Mouse (Mus musculus) forelimb bud, embryonic 11.5 days (tissue): Measurements from ENCODE around the gene Plxna3.
"Not testable (repeated sequence)": the region's sequence is repeated elsewhere in the genome, so short reads cannot be mapped to it uniquely, and the experiment has no call there.

ENCODE experiments used
- DNase-seq: peaks from one replicate; pipeline ENCODE4 v3.0.0-alpha.2; 2012; ENCODE audit warnings: low read depth, low spot score

The Plxna3 gene

DNA sequence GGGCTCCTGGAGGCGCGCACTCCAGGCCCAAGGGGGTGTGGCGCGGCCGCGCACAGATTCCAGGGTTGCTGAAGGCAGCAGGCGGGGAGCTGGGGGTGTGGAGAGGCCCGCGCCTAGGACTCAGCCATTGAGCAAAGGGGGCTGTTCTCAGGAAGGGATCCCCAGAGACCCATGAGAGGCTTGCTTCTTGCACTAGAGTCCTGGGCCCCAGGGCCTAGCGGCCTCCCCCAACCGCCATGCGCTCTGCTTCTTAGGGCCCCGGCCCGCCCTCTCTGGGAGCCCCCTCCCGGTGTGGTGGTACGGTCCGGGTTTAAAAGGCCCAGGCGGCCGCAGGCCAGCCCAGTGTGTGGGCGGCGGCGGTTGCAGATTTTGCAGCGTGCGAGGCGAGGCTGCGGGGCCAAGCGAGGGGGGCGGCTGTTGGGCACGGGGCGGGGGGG, at the start of gene Plxna3:
Gene Plxna3, plus strand, starts transcription at position 342 of the 437 bp plus-strand sequence.
- DNase-seq: peak; percentile 69

- no peak for DNase-seq
These were observed 47.7 kb upstream of the Plxna3 start for GRCm38 (mm10) chrX:74281041-74281731.

DNA sequence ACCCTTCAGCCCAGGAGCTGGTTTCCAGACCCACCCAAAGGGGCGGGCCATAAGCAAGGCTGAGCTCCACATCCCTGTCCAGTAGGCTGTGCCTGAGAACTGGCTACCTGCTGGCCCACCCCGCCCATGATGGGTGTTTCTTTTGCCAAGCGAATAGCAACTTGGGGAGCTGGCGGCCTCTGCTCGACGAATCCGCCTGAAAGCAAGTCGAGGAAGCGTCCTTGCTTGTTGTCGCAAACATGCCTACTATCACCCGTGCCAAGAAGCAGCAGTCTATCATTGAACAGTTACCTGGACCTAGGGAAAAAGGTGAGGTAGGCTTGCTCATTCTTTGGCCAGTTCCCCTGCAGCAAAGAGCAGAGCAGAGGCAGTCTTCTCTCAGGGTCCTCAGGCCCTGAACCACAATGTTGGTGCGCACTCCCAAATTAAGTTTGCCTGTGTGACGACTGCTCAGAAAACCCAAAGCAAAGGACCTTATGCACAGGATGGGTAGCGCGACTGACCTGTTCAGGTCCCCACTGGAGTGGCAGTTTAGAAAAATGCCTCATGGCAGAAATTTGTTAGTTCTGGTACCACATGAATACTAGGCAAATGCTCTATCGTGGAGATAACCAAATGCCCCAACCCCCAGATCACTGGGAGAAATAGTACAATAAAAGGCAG, 47.0 kb upstream of the Plxna3 start, which contains the start of the genes Taz and Dnase1l1:
Gene Taz, plus strand, starts transcription at position 181 of the 663 bp plus-strand sequence.
Gene Dnase1l1, minus strand, starts transcription at position 606 of the 663 bp plus-strand sequence.
- DNase-seq: peak; percentile 58

- DNase-seq: peak; percentile 78
These were observed 46.3 kb upstream of the Plxna3 start for GRCm38 (mm10) chrX:74282395-74283091.

DNA sequence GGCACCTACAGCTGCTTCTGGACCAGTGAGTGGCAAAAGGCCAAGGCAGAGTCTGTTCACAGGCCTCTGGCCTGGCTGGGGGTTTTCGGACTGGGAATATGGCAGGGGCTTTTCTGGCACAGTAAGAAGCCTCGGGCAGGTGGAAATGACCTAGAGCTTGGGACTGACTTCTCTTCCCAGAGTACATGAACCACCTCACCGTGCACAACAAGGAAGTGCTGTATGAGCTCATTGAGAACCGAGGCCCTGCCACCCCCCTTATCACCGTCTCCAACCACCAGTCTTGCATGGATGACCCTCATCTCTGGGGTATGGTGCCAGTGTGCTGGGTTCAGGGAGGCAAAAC, 45.8 kb upstream of the Plxna3 start:
- DNase-seq: no peak

DNA sequence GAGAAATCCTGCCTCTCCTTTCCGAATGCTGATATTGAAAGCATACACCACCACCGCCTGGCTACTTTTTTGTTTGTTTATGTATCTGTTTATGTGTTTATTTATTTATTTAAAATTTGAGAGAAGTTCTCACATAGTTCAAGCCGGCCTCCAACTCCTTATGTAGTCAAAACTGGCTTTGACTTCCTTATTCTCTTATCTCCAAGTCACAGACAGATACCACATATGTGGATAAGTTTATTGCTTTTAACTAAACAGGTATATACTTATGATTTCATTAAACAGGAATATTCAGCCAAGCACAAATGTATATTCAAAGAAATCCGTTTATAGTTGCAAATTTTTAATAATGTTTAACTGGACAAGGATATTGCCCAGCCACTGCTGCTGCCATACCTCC, 35.4 kb upstream of the Plxna3 start:
- DNase-seq: no peak

DNA sequence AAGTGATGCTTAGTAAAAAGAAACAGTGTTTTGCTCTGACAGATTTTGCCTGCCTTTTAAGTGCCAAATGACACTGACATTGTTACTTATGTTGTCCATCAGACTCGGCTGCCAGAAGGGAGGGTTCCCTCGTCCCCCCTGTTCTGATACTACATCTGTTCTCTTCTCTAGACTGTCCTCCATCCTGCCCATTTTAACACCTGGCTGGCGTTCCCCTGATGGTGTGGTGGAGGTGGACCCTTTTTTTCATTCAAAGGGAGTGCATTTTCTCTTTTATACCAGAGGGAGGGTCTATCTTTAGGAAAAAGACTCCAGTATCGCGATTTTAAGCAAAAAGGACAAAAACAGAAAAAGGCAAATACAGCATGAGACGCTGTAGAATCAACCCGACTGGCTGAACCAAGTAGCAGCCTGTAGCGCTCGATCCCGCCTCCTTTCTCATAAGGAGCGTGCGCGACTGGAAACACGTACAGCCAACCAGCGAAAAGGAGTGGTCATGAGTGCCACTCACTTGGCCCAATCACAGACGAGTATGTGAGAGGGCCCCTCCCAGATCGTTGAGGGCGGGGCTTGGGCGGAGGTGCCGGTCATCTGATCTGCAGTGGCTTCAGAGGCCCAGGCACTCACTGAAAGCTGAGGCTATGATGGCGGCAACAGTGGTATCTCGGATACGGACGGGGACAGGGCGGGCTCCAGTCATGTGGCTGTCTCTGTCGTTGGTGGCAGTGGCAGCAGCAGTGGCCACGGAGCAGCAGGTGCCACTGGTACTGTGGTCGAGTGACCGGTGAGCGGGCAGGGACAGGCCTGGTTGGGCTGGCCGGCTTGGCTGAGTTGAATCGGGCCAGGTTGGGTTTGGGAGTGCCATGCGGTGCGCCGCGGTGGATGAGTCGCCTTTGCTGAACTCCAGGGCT, 32.1 kb upstream of the Plxna3 start, which contains the start of gene Atp6ap1:
Gene Atp6ap1, plus strand, starts transcription at position 560 of the 911 bp plus-strand sequence.
- DNase-seq: peak; percentile 91

GRCm38 (mm10) chrX:74298348-74298747, 30.5 kb upstream of the Plxna3 start:
- no peak for DNase-seq

DNA sequence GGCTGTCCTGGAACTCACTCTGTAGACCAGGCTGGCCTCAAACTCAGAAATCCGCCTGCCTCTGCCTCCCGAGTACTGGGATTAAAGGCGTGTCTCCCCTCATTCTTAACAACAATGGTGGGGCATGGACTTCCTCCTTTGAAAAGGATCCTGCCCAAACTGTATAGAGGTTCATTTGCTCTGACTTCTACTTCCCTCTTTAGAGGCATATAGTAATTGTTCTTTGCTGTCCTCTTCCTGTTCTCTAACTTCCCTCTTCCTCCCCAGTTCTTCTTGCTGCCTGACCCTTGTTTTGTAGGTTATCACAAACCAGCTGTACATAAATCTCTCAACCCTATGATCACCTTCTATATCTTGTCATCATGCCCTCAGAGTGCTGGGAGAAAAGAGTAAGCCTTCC, 29.1 kb upstream of the Plxna3 start:
- no peak for DNase-seq

GRCm38 (mm10) chrX:74304867-74305700, 23.8 kb upstream of the Plxna3 start, which contains the start of gene Gdi1:
TSS of gene Gdi1 (plus strand) at chrX:74304998.
- peak; percentile 72 for DNase-seq

DNA sequence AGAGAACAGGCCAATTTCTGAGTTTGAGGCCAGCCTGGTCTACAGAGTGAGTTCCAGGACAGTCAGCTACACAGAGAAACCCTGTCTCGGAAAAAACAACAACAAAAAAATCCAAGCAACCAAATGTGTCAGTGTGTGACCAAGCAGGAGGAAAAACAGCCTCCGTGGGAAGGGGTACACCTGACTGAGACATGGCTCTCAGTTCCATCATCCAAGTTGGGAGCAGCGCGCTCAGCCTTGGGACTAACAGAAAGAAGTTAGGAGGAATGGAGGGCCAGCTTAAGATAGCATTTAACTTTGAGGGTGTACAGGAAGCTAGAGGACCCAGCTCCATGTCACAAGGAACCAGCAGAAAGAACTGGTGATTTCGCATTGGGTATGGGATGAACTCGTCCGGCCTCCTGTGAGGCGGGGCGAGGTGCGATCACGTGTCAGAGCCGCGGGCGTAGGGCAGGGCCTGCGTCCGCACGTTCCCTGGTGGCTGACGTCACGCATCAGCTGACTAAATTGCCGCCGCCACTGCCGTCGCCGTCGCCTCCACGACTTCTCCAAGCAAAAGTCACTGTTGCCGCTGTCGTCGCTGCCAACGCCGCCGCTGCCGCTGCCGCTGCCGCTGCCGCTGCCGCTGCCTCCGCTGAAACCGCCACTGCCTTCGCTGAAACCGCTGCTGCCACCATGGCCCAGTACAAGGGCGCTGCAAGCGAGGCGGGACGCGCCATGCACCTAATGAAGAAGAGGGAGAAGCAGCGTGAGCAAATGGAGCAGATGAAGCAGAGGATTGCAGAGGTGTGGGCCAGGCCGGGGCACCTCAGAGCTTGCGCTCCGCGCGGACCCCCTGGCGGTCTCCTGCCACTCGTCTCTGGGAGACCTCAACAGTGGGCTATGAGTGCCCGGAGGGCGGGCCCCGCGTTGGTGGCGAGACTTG, 16.1 kb upstream of the Plxna3 start, which contains the start of gene Fam50a:
Gene Fam50a, plus strand, starts transcription at position 494 of the 925 bp plus-strand sequence.
- peak; percentile 75 for DNase-seq

DNA sequence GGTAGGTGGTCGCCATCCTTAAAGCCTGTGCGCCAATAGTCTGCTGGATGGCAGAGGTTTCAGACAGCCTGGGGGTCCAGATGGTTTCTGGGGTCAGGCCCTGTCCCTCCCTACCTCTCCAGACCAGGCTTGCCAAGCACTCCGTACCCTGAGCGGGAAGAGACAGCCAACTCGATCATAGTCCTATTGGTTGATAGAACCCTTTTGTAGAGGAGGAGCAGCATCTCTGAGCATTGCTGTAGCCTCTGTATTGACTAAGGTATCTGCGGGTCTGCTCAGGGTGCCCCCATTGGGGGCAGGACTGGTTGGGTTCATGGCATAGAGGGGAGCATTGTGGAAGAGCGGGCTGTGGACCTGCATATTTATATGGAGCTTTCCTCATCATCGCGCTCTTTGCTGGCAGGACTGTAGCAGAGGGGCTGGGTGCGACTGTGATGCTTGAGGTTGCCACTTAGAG, 377 bp downstream of the Plxna3 start:
- DNase-seq: no peak

DNA sequence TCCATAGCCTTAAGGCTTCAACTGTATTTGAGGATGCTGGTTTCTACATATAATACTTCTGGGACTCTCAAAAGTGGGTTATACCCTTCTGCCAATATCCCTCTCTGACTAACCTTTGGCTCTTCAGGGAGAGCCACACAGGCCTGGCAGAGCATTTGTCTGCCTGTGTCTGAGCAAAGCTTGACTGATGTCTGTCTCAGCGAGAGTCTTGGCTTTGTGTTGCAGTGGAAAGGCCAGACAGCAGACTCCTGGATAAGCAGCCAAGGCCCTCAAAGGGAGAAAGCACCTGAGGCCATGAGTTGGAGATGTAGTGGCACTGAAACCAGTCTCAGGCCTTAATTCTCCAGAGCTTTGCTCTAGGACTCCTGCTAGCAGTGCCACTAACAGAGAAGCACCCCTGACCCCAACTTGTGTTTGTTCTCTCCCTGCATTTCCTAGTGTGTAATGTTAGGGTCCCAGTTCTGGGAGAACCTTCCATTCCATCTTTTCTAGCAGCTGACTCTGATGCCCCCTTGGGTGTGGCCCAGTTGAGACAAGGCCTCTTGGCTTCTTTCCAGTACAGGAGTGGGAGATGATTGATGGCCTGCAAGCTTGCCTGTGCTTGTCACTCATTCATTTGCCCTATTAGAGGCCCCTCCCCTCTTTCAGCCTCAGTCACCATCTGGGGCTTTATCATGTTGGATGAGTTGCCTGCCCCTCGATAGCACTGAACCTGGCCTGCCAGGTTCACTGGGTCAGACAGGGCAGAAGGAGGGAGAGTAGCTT, 1.5 kb downstream of the Plxna3 start:
- no peak for DNase-seq

GRCm38 (mm10) chrX:74352645-74353466, 24.0 kb downstream of the Plxna3 start:
- DNase-seq: no peak

DNA sequence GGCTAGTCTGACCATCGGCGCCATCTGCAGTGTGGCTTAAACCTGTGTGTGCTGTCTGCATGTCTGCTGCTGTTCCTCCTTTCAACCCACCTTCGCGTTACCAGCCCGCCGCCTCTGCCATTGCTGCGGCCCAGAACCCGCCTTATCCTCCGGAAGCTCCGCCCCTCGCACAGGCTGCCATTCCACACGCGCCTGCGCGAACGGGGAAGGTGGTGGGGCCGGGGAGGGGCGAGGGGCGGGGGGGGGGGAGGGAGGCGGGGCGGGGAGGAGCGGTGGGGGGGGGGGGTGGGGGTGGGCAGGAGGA, 24.6 kb downstream of the Plxna3 start, which contains the start of gene Lage3:
Gene Lage3, minus strand, starts transcription at position 152 of the 304 bp plus-strand sequence.
- peak; percentile 60 for DNase-seq

GRCm38 (mm10) chrX:74357069-74357468, 28.2 kb downstream of the Plxna3 start:
- not testable (repeated sequence) for DNase-seq

DNA sequence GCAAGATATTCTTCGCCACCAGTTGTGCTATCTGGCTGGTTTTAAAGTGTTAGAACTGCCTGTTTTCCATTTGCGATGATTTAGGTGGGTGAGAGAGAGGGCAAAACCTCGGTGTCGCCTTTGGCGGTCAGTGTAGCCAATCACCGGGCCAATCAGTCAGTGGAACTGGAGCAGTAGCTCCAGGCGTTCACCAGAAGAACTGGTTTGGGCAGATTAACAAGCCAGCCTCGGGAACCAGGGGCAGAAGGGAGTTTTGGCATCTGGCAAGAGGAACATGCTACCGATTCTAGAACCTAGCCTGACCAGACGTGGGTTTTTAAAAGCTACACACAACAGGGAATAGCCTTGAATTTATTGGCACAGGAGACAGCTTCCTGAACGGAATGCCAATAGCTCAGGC, 30.3 kb downstream of the Plxna3 start:
- no peak for DNase-seq
